Mouse (Mus musculus): Measurements from ENCODE around the gene Gsdma3. TPM values are rescaled to one million over a fixed set of nuclear protein-coding genes. Genes with fewer than 3 reads are reported as not detected.

The Gsdma3 gene
- not detected in 2 replicates for polyA plus RNA-seq (2012; rRNA removed)
- not detected in 2 replicates for polyA plus RNA-seq (2014; fragmentation: Nextera tagmentation; extraction: Ambion mirVana)

- H3K9ac ChIP-seq (ENCODE audit: low read depth, low read length, severe bottlenecking) = no peak within 1 kb of the TSS
- WGBS = 89% methylated on average over 10 of the region's 10 CpGs
- TF ChIP-seq POLR2A (IDR thresholded peaks at IDR 0.05; ENCODE audit: borderline replicate concordance, extremely low read depth, insufficient read depth, insufficient read length) = no peak
- H3K27me3 ChIP-seq (ENCODE audit: control insufficient read depth, insufficient read depth, low read length) = no peaks in the 10 kb centered on the region
- no peak within 1 kb of the TSS for H3K27ac ChIP-seq (replicated peaks; ENCODE audit: low read depth, low read length)
- no peaks in the 10 kb centered on the region for H3K36me3 ChIP-seq (ENCODE audit: control insufficient read depth, insufficient read depth, low read length)
- no peaks in the 10 kb centered on the region for H3K4me1 ChIP-seq (ENCODE audit: control insufficient read depth, insufficient read depth, low read length)
- no peak within 1 kb of the TSS for H3K4me3 ChIP-seq (replicated peaks; ENCODE audit: low read length)
- DNase-seq (ENCODE audit: low spot score) (no peak), ATAC-seq (ENCODE audit: low FRiP score, low read depth) (no peak)
- no peak within 1 kb of the TSS for H3K4me2 ChIP-seq (replicated peaks; ENCODE audit: low read depth, low read length, severe bottlenecking)
- no peaks in the 10 kb centered on the region for H3K9me3 ChIP-seq (ENCODE audit: control insufficient read depth, low read length)
Measured at GRCm38 (mm10) chr11:98625611-98626410, at the start of gene Gsdma3, which contains the start of gene Gm12355. Gsdma3 (plus strand) TSS chr11:98626360. Gm12355 (minus strand) TSS chr11:98625661.

GRCm38 (mm10) chr11:98577776-98578175 lies 48.4 kb upstream of the Gsdma3 start:
- DNase-seq (ENCODE audit: low spot score) = no peak
- H3K27ac ChIP-seq (replicated peaks; ENCODE audit: low read depth, low read length) = no peak overlapping the region
- no peak for ATAC-seq (ENCODE audit: low FRiP score, low read depth)
- no peak overlapping the region for H3K9ac ChIP-seq (ENCODE audit: low read depth, low read length, severe bottlenecking)
- H3K36me3 ChIP-seq (ENCODE audit: control insufficient read depth, insufficient read depth, low read length) = peaks cover 19% of the 10 kb centered on the region
- TF ChIP-seq POLR2A (IDR thresholded peaks at IDR 0.05; ENCODE audit: borderline replicate concordance, extremely low read depth, insufficient read depth, insufficient read length) = no peak
- no peak overlapping the region for H3K4me3 ChIP-seq (replicated peaks; ENCODE audit: low read length)
- WGBS = 86% methylated on average over 5 of the region's 5 CpGs
- H3K9me3 ChIP-seq (ENCODE audit: control insufficient read depth, low read length) = no peaks in the 10 kb centered on the region
- no peaks in the 10 kb centered on the region for H3K27me3 ChIP-seq (ENCODE audit: control insufficient read depth, insufficient read depth, low read length)
- H3K4me1 ChIP-seq (ENCODE audit: control insufficient read depth, insufficient read depth, low read length) = no peaks in the 10 kb centered on the region
- H3K4me2 ChIP-seq (replicated peaks; ENCODE audit: low read depth, low read length, severe bottlenecking) = no peak overlapping the region

GRCm38 (mm10) chr11:98580301-98581121 lies 45.6 kb upstream of the Gsdma3 start:
- H3K27me3 ChIP-seq (ENCODE audit: control insufficient read depth, insufficient read depth, low read length) = no peaks in the 10 kb centered on the region
- 82% methylated on average over 16 of the region's 16 CpGs for WGBS
- H3K9ac ChIP-seq (ENCODE audit: low read depth, low read length, severe bottlenecking) = no peak overlapping the region
- no peak for TF ChIP-seq POLR2A (IDR thresholded peaks at IDR 0.05; ENCODE audit: borderline replicate concordance, extremely low read depth, insufficient read depth, insufficient read length)
- no peak overlapping the region for H3K27ac ChIP-seq (replicated peaks; ENCODE audit: low read depth, low read length)
- H3K36me3 ChIP-seq (ENCODE audit: control insufficient read depth, insufficient read depth, low read length) = peaks cover 28% of the 10 kb centered on the region
- H3K4me3 ChIP-seq (replicated peaks; ENCODE audit: low read length) = no peak overlapping the region
- no peak for ATAC-seq (ENCODE audit: low FRiP score, low read depth)
- peaks cover 5% of the 10 kb centered on the region; the same call in 1 of the 2 replicates for H3K4me1 ChIP-seq (ENCODE audit: control insufficient read depth, insufficient read depth, low read length)
- H3K4me2 ChIP-seq (replicated peaks; ENCODE audit: low read depth, low read length, severe bottlenecking) = no peak overlapping the region
- DNase-seq (ENCODE audit: low spot score) = no peak
- no peaks in the 10 kb centered on the region for H3K9me3 ChIP-seq (ENCODE audit: control insufficient read depth, low read length)

- Histone ChIP-seq H3K9me3 (ENCODE audit: control insufficient read depth, low read length) (no peaks in the 10 kb centered on the region), H3K4me1 (ENCODE audit: control insufficient read depth, insufficient read depth, low read length) (peaks cover 12% of the 10 kb centered on the region; the same call in 1 of the 2 replicates), H3K36me3 (ENCODE audit: control insufficient read depth, insufficient read depth, low read length) (peaks cover 28% of the 10 kb centered on the region), H3K4me3 (replicated peaks; ENCODE audit: low read length) (no peak overlapping the region), H3K27me3 (ENCODE audit: control insufficient read depth, insufficient read depth, low read length) (no peaks in the 10 kb centered on the region), H3K9ac (ENCODE audit: low read depth, low read length, severe bottlenecking) (no peak overlapping the region), H3K27ac (replicated peaks; ENCODE audit: low read depth, low read length) (no peak overlapping the region), H3K4me2 (replicated peaks; ENCODE audit: low read depth, low read length, severe bottlenecking) (no peak overlapping the region)
- DNase-seq (ENCODE audit: low spot score) (no peak), ATAC-seq (ENCODE audit: low FRiP score, low read depth) (no peak)
- 78% methylated on average over 17 of the region's 17 CpGs for WGBS
- TF ChIP-seq POLR2A (IDR thresholded peaks at IDR 0.05; ENCODE audit: borderline replicate concordance, extremely low read depth, insufficient read depth, insufficient read length) = no peak
Measured at GRCm38 (mm10) chr11:98581286-98582029, 44.7 kb upstream of the Gsdma3 start.

- H3K4me1 ChIP-seq (ENCODE audit: control insufficient read depth, insufficient read depth, low read length) = peaks cover 12% of the 10 kb centered on the region; the same call in 1 of the 2 replicates
- TF ChIP-seq POLR2A (IDR thresholded peaks at IDR 0.05; ENCODE audit: borderline replicate concordance, extremely low read depth, insufficient read depth, insufficient read length) = no peak
- no peaks in the 10 kb centered on the region for H3K9me3 ChIP-seq (ENCODE audit: control insufficient read depth, low read length)
- no peak overlapping the region for H3K4me2 ChIP-seq (replicated peaks; ENCODE audit: low read depth, low read length, severe bottlenecking)
- peaks cover 28% of the 10 kb centered on the region for H3K36me3 ChIP-seq (ENCODE audit: control insufficient read depth, insufficient read depth, low read length)
- no peaks in the 10 kb centered on the region for H3K27me3 ChIP-seq (ENCODE audit: control insufficient read depth, insufficient read depth, low read length)
- no peak overlapping the region for H3K27ac ChIP-seq (replicated peaks; ENCODE audit: low read depth, low read length)
- no peak overlapping the region for H3K4me3 ChIP-seq (replicated peaks; ENCODE audit: low read length)
- ATAC-seq (ENCODE audit: low FRiP score, low read depth) = no peak
- 90% methylated on average over 8 of the region's 8 CpGs for WGBS
- H3K9ac ChIP-seq (ENCODE audit: low read depth, low read length, severe bottlenecking) = no peak overlapping the region
- no peak for DNase-seq (ENCODE audit: low spot score)
Measured at GRCm38 (mm10) chr11:98582030-98582388, 44.2 kb upstream of the Gsdma3 start.

Data from limb, embryonic 14.5 days (tissue).